Mouse (Mus musculus): ENCODE data around the gene Nacc2. TPM values are rescaled to one million over a fixed set of nuclear protein-coding genes. Genes with fewer than 3 reads are reported as not detected.
A peak's percentile ranks its signal among the peaks of the same experiment; 100 is the strongest.

Nacc2 gene
- polyA plus RNA-seq, 1 experiment: 38.1 TPM

GRCm38 (mm10) chr2:26139034-26139544, 16.1 kb upstream of the Nacc2 start:
- Histone ChIP-seq H3K27ac (ENCODE audit: insufficient read depth, low read depth, low read length) (peak overlapping the region; percentile 92), H3K4me3 (ENCODE audit: insufficient read depth, low read depth, low read length) (peak overlapping the region; percentile 83), H3K27me3 (replicated peaks; ENCODE audit: control insufficient read depth, insufficient read depth, low read length) (no peaks in the 10 kb centered on the region), H3K36me3 (ENCODE audit: control insufficient read depth, insufficient read depth, low read length) (no peaks in the 10 kb centered on the region), H3K4me1 (ENCODE audit: control insufficient read depth, insufficient read depth, low read length) (peaks cover 13% of the 10 kb centered on the region)
- TF ChIP-seq CTCF (conservative IDR thresholded peaks at IDR 0.05; ENCODE audit: insufficient read depth, insufficient read length, low read depth, low read length) (no peak), POLR2A (IDR thresholded peaks at IDR 0.05; ENCODE audit: low read depth, low read length) (no peak)
- DNase-seq: peak; percentile 19
- 44% methylated on average over 7 of the region's 7 CpGs for WGBS

GRCm38 (mm10) chr2:26138252-26139033, 15.4 kb upstream of the Nacc2 start:
- peaks cover 18% of the 10 kb centered on the region for H3K4me1 ChIP-seq (ENCODE audit: control insufficient read depth, insufficient read depth, low read length)
- WGBS: 80% methylated on average over 31 of the region's 31 CpGs
- peak overlapping the region; percentile 92 for H3K27ac ChIP-seq (ENCODE audit: insufficient read depth, low read depth, low read length)
- TF ChIP-seq CTCF (conservative IDR thresholded peaks at IDR 0.05; ENCODE audit: insufficient read depth, insufficient read length, low read depth, low read length) (no peak), POLR2A (IDR thresholded peaks at IDR 0.05; ENCODE audit: low read depth, low read length) (no peak)
- no peaks in the 10 kb centered on the region for H3K27me3 ChIP-seq (replicated peaks; ENCODE audit: control insufficient read depth, insufficient read depth, low read length)
- H3K36me3 ChIP-seq (ENCODE audit: control insufficient read depth, insufficient read depth, low read length): no peaks in the 10 kb centered on the region
- peak; percentile 59 for DNase-seq
- H3K4me3 ChIP-seq (ENCODE audit: insufficient read depth, low read depth, low read length): peak overlapping the region; percentile 83

GRCm38 (mm10) chr2:26134591-26134990, 11.6 kb upstream of the Nacc2 start:
- WGBS: 83% methylated on average over 2 of the region's 2 CpGs
- no peaks in the 10 kb centered on the region for H3K27me3 ChIP-seq (replicated peaks; ENCODE audit: control insufficient read depth, insufficient read depth, low read length)
- H3K4me3 ChIP-seq (ENCODE audit: insufficient read depth, low read depth, low read length): no peak overlapping the region
- TF ChIP-seq CTCF (conservative IDR thresholded peaks at IDR 0.05; ENCODE audit: insufficient read depth, insufficient read length, low read depth, low read length) (no peak), POLR2A (IDR thresholded peaks at IDR 0.05; ENCODE audit: low read depth, low read length) (no peak)
- H3K4me1 ChIP-seq (ENCODE audit: control insufficient read depth, insufficient read depth, low read length): peaks cover 26% of the 10 kb centered on the region
- no peaks in the 10 kb centered on the region for H3K36me3 ChIP-seq (ENCODE audit: control insufficient read depth, insufficient read depth, low read length)
- DNase-seq: peak; percentile 25
- H3K27ac ChIP-seq (ENCODE audit: insufficient read depth, low read depth, low read length): peak overlapping the region; percentile 55

DNA sequence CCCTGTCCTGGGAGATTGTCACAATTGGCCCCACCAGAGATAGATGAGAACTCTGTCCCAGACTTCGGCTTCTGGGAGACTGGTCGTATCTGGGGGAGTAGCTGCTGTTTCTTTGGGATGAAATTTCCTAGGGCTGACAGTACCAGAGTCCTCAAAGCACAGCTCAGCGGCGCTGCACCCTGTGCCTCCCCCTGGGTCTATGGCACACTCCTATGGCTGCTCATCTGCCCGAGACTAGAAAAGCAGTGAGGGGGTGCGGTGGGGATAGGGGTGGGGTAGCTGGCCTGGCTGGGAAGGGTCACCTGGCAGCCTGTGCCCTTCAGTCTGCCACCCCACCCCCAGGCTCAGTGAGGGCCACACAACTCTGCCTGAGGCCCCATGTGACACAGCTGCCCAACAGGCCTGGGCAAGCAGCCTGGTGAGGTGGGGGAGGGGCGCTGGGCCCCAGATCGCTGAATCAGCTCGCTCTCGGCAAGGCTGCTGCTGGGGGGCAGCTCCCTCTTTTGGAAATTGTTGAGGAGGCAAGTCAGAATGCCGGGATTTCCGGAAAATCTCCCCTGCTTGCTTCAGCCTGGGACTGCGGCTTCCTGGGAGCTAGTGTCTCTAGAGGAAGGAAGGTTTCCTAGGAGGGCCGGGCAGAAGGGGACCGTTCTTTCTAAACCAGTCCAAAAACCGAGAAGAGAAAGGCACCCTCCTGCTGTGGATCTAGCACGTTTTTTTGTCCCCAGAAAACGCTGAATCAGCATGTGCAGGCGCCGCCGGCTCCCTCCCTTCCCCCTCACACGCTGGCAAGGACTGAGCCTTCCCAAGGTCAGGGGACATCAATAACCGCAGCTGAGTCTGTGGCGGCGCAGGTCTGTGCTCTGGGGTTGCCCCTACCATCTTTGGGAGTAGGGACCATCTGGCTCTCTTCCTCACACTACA, 9.9 kb upstream of the Nacc2 start:
- H3K36me3 ChIP-seq (ENCODE audit: control insufficient read depth, insufficient read depth, low read length): no peaks in the 10 kb centered on the region
- no peak for TF ChIP-seq POLR2A (IDR thresholded peaks at IDR 0.05; ENCODE audit: low read depth, low read length)
- peak; percentile 43 for TF ChIP-seq CTCF (conservative IDR thresholded peaks at IDR 0.05; ENCODE audit: insufficient read depth, insufficient read length, low read depth, low read length)
- WGBS: 7% methylated on average over 25 of the region's 25 CpGs
- peak overlapping the region; percentile 89 for H3K27ac ChIP-seq (ENCODE audit: insufficient read depth, low read depth, low read length)
- peak overlapping the region; percentile 22 for H3K4me3 ChIP-seq (ENCODE audit: insufficient read depth, low read depth, low read length)
- H3K4me1 ChIP-seq (ENCODE audit: control insufficient read depth, insufficient read depth, low read length): peaks cover 20% of the 10 kb centered on the region
- peak; percentile 95 for DNase-seq
- no peaks in the 10 kb centered on the region for H3K27me3 ChIP-seq (replicated peaks; ENCODE audit: control insufficient read depth, insufficient read depth, low read length)

DNA sequence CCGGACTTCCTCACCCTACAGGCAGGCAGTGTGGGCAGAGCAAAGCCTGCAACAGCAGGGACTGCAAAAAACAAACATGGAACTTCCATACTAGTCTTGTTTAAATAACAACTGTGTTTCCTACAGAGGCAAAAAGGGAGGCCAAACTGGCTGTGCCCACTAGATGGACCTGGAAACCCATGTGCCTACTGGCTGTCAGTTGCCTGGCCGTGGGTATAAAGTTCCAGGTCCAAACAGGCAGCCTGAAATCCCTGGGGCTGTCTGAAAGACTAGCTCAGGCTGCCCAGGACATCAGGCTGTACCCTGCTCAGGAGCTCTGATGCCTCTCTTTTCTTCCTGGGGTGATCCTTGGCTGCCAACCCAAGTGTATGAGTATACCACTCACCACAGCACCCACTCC, 8.3 kb upstream of the Nacc2 start:
- WGBS: 60% methylated on average over 2 of the region's 2 CpGs
- no peaks in the 10 kb centered on the region for H3K36me3 ChIP-seq (ENCODE audit: control insufficient read depth, insufficient read depth, low read length)

DNA sequence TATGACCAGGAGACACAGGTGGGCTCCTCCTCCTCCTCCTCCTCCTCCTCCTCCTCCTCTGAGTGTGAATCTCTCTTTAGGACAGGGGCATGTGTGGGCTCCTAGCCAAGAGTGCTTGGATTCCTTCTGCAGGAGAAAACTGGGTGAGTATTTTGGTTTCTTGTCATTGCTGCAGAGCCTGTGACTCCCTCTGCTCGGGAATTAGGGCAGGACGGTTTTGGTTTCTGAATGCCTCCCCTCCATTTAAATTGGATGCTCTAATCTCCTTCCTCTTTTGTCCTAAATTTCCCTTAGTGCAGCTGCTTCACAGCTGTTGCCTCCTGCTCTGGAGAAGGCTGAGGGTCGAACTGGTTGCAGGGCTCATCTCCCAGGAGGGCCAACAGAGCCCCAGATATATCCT, 6.9 kb upstream of the Nacc2 start:
- Histone ChIP-seq H3K4me3 (ENCODE audit: insufficient read depth, low read depth, low read length) (no peak overlapping the region), H3K4me1 (ENCODE audit: control insufficient read depth, insufficient read depth, low read length) (peaks cover 20% of the 10 kb centered on the region), H3K27me3 (replicated peaks; ENCODE audit: control insufficient read depth, insufficient read depth, low read length) (no peaks in the 10 kb centered on the region), H3K27ac (ENCODE audit: insufficient read depth, low read depth, low read length) (no peak overlapping the region), H3K36me3 (ENCODE audit: control insufficient read depth, insufficient read depth, low read length) (no peaks in the 10 kb centered on the region)
- DNase-seq: no peak
- no peak for TF ChIP-seq POLR2A (IDR thresholded peaks at IDR 0.05; ENCODE audit: low read depth, low read length)
- no peak for TF ChIP-seq CTCF (conservative IDR thresholded peaks at IDR 0.05; ENCODE audit: insufficient read depth, insufficient read length, low read depth, low read length)
- WGBS: 68% methylated on average over 3 of the region's 3 CpGs

More for the DNA sequence above, 8.3 kb upstream of the Nacc2 start:
- Histone ChIP-seq H3K27ac (ENCODE audit: insufficient read depth, low read depth, low read length) (no peak overlapping the region), H3K4me3 (ENCODE audit: insufficient read depth, low read depth, low read length) (no peak overlapping the region), H3K27me3 (replicated peaks; ENCODE audit: control insufficient read depth, insufficient read depth, low read length) (no peaks in the 10 kb centered on the region), H3K4me1 (ENCODE audit: control insufficient read depth, insufficient read depth, low read length) (peaks cover 20% of the 10 kb centered on the region)
- peak; percentile 61 for DNase-seq
- TF ChIP-seq POLR2A (IDR thresholded peaks at IDR 0.05; ENCODE audit: low read depth, low read length) (no peak), CTCF (conservative IDR thresholded peaks at IDR 0.05; ENCODE audit: insufficient read depth, insufficient read length, low read depth, low read length) (peak; percentile 47; the same call in 1 of the 2 replicates)
